Mouse (Mus musculus): ENCODE measurements around the gene Egr4.

The Egr4 gene

DNA sequence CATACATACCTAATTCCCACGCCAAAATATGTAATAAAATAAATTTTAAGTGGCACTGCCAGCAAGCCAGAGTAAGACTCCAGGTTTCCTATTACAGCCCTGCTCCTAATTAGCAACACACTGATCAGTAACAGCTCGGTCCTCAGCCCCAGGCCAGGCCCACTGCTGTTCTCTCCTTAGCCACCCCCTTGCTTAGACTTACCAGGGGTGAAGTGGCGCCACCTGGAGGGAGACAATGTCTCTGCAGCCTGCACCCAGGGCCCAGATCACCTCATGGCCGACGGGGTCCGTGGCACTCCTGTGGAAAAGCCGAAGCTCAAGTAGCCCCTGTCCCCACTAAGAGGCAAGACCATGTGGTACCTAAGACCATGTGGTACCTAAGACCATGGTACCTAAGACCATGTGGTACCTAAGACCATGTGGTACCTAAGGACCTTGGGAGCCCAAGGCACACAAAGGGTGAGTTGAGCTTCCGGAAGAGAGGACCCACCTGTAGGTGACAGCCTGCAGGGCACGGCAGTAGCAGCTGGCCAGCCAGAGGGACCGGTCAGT lies 35.9 kb downstream of the Egr4 start:
- no peak for TF ChIP-seq GATA4 (IDR thresholded peaks at IDR 0.05; ENCODE audit: insufficient replicate concordance, low read length)

DNA sequence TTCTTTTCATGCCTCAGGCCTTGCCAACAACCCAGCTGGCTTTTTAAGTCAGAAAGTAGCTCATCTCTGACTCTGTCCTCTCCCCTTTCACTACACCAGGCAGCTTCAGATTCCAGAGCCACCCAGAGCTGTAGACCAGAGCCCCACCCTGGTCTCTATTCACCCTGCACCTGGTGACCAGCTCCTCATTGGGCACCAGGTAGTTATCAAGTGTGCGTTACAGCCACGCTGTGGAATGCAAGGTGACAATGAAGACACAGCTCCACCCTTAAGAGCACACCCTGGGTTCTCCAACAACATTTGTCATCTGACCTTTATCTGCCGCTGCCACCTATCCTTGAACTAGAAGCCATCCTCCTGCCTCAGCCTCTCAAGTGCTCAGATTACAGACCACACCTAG lies 37.8 kb downstream of the Egr4 start:
- no peak for TF ChIP-seq GATA4 (IDR thresholded peaks at IDR 0.05; ENCODE audit: insufficient replicate concordance, low read length)

DNA sequence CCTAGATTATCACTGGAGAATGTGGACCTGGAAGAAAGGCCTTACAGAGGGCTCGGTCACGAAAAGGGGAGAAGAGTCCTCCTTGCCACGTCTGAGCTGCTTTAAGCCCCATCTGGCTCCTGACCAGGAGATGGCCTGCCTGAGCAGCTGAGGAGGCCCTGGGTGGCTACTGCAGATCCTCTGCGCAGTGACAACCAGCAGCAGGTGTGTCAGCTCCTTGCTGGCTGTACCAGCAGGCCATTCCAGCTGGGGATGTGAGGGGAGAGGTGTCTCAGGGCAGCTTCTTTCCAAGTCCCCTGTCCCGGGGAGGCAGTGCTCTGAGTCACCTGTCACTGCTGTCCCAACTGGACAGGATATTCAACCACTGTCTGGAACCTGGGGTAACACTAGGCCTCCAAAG lies 40.8 kb downstream of the Egr4 start:
- TF ChIP-seq GATA4 (IDR thresholded peaks at IDR 0.05; ENCODE audit: insufficient replicate concordance, low read length): no peak

DNA sequence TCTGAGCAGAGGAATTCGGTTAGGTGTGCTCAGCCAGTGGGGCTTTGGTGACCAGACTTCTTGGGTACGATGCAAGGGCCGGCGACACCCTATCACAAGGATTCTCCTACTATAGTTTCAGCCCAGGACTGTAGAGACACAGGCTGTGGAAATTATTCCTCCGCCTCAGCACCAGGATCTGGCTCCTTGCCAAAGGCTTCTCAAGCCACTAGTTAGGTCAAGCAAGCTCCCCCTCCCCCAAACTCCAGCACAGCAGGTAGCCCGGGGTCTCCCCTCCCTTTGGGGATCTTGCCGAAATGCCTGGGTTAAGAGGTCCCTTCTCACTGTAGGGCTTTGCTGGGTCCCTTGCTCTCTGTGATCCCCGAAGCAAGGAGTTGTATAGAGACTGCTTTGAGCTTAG lies 41.4 kb downstream of the Egr4 start:
- no peak for TF ChIP-seq GATA4 (IDR thresholded peaks at IDR 0.05; ENCODE audit: insufficient replicate concordance, low read length)

DNA sequence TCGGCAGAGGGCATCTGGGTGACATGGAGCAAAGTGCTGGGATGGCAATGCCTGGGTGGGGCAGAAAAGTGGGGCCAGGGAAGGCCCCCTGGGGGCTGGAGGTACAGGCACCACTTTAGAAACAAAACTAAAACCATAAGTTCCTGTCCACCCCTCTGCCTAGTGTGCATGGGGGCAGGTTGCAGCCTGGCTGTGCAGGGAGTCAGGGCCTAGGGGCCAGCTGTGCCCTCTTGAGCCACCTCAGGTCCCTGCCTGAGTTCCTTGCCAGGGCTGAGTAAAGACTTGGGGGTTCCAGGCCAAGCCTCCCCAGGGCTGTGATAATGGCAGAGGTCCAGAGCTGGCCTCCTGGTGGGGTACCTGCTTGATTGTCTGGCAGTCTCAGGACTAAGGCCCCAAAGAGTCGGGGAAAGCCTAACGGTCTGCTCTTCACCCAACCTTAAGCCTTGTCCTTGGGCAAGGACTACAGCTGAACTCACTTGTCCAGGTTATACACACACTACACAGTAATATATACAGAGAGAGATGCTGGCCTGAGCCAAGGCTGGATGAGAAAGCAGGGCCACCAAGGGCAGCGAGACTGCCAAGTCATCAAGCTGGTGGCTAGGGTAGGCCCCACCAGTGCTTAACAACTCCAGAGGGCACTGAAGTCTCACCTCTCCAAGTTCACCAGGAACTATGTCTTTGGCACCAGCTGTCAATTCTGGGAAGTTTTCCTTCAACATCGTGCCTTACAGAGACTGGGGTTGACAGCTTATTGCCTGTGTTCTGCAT lies 43.5 kb downstream of the Egr4 start:
- no peak for TF ChIP-seq GATA4 (IDR thresholded peaks at IDR 0.05; ENCODE audit: insufficient replicate concordance, low read length)

DNA sequence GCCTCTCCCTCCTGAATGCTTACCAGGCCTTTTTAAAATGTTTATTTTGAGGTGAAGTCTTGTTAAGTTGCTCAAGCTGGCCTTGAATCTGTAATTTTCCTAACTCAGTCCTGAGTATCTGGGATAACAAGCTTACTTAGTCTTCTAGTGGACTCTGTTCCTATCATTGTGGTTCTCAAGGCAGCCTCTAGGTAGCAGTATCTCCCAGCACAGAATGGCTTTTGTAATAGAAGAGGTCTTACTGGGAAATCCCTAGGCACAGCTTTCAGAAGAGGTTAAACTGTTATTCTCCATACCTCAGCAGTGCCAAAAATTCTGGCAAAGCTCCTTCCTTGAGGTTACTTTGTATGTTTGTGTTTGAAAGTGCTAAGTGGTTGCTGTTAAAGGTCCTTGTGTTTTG lies 48.0 kb downstream of the Egr4 start:
- TF ChIP-seq GATA4 (IDR thresholded peaks at IDR 0.05; ENCODE audit: insufficient replicate concordance, low read length): no peak
